Mouse (Mus musculus): ENCODE results near the gene Pla2g15. TPM values are rescaled to one million over a fixed set of nuclear protein-coding genes. Genes with fewer than 3 reads are reported as not detected.

Gene Pla2g15
- total and polyA plus RNA-seq, 3 experiments = 6.5 to 8.6 (median 8.0) TPM

DNA sequence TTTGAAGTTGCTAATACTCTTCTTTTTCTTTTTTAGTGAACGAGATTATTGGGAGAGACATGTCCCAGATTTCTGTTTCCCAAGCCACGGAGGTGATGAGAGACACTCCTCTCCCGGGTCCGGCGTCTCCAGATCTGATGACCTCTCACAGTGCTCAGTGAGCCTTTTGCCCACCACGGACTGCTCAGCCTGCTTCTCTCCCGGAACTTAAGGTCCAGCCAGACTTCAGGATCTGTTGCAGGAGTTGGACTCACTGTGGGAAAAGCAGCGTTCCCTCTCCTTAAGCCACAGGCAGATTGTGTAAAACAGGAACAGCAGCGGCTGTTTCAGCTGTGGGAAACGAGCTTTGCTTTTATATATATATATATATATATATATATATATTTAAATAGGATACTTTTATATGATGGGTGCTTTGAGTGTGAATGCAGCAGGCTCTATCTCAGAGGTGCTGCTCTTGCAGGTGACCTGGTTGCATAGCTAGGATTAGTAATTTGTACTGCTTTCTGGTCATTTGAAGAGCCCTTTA is 22.3 kb upstream of the Pla2g15 start:
- whole genome bisulfite sequencing = 89% methylated on average over 10 of the region's 10 CpGs
- no peaks in the 10 kb centered on the region; the same call in 1 of the 2 replicates for H3K36me3 ChIP-seq (ENCODE audit: control insufficient read depth, insufficient read depth, low read length)
- no peak overlapping the region for H3K9ac ChIP-seq (ENCODE audit: low read depth, low read length)
- H3K4me1 ChIP-seq (ENCODE audit: control insufficient read depth, insufficient read depth, low read length) = no peaks in the 10 kb centered on the region
- H3K27ac ChIP-seq = no peak overlapping the region
- no peaks in the 10 kb centered on the region for H3K27me3 ChIP-seq (ENCODE audit: control insufficient read depth, insufficient read depth, low read length)
- DNase-seq = peak; percentile 20 to 32
- intact Hi-C loops (cut with DNase I) = no loop called here
- H3K4me3 ChIP-seq = no peak overlapping the region
- TF ChIP-seq EP300 (IDR thresholded peaks at IDR 0.05; ENCODE audit: insufficient read depth, low read depth, low read length) (no peak), CTCF (IDR thresholded peaks at IDR 0.05) (no peak), POLR2A (IDR thresholded peaks at IDR 0.05; ENCODE audit: insufficient read depth, low read depth, low read length) (no peak)
- H3K79me2 ChIP-seq (replicated peaks; ENCODE audit: control insufficient read depth, insufficient read depth, low read length) = no peaks in the 10 kb centered on the region

DNA sequence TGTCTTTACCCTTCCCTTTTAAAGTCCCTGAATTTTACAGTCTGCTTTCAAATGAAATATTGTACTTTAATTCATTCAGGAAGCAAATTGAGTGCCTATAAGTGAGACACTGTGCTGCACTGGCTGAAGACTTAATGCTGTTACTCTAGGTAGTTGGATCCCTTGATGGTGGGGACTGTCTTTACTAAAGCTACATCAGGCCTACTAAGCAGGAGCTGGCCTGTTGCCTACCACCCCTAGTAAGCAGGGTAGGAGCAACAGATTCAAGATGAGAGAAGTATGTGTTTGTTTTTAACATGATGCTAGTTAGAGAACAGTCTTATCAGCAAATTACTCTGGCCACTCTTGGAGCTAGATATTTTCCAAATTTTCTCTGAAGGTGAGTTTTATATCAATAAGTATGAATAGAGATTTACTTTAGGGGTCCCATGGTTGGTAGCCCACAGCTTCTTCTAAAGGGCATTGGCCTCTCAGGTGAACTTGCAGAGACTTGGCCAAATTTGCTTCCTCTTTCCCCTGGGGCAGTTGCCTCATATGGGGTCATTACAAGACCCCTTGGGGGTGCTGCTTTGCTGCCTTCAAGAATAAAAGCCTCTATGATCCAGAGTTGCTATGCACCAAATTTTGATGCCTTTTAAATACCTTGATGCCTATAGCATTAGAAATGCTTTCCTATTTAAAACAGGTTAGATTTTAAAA is 20.8 kb upstream of the Pla2g15 start:
- Histone ChIP-seq H3K4me3 (no peak overlapping the region), H3K27ac (no peak overlapping the region), H3K4me1 (ENCODE audit: control insufficient read depth, insufficient read depth, low read length) (no peaks in the 10 kb centered on the region), H3K79me2 (replicated peaks; ENCODE audit: control insufficient read depth, insufficient read depth, low read length) (no peaks in the 10 kb centered on the region), H3K36me3 (ENCODE audit: control insufficient read depth, insufficient read depth, low read length) (no peaks in the 10 kb centered on the region; the same call in 1 of the 2 replicates), H3K27me3 (ENCODE audit: control insufficient read depth, insufficient read depth, low read length) (no peaks in the 10 kb centered on the region), H3K9ac (ENCODE audit: low read depth, low read length) (no peak overlapping the region)
- TF ChIP-seq EP300 (IDR thresholded peaks at IDR 0.05; ENCODE audit: insufficient read depth, low read depth, low read length) (no peak), CTCF (IDR thresholded peaks at IDR 0.05) (no peak), POLR2A (IDR thresholded peaks at IDR 0.05; ENCODE audit: insufficient read depth, low read depth, low read length) (no peak)
- intact Hi-C loops (cut with DNase I) = no loop called here
- no peak for DNase-seq

DNA sequence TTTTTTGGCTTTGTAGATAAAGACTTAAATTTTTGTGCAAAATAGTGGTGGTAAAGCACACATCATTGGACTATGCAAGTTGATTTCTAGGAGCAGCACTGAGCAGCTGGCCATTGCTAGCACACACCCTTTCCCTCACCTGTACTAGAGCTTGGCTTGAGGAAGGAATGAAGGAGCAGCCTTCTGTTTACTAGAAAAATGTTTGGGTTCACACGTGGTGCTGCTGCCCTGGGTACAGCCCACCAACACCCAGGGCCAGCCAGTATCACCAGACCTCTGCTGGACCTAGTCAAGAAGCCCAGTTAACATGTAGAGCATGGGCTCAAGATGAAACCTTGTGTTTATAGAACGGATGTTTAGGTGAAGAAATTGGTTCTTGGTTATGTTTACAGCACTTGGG is 20.2 kb upstream of the Pla2g15 start:
- no peaks in the 10 kb centered on the region for H3K4me1 ChIP-seq (ENCODE audit: control insufficient read depth, insufficient read depth, low read length)
- no peaks in the 10 kb centered on the region; the same call in 1 of the 2 replicates for H3K36me3 ChIP-seq (ENCODE audit: control insufficient read depth, insufficient read depth, low read length)
- H3K4me3 ChIP-seq = no peak overlapping the region
- no peak for DNase-seq
- TF ChIP-seq CTCF (IDR thresholded peaks at IDR 0.05) (no peak), EP300 (IDR thresholded peaks at IDR 0.05; ENCODE audit: insufficient read depth, low read depth, low read length) (no peak), POLR2A (IDR thresholded peaks at IDR 0.05; ENCODE audit: insufficient read depth, low read depth, low read length) (no peak)
- no peak overlapping the region for H3K27ac ChIP-seq
- WGBS = 90% methylated on average over 2 of the region's 2 CpGs
- no peak overlapping the region for H3K9ac ChIP-seq (ENCODE audit: low read depth, low read length)
- no peaks in the 10 kb centered on the region for H3K27me3 ChIP-seq (ENCODE audit: control insufficient read depth, insufficient read depth, low read length)
- no peaks in the 10 kb centered on the region for H3K79me2 ChIP-seq (replicated peaks; ENCODE audit: control insufficient read depth, insufficient read depth, low read length)
- intact Hi-C loops (cut with DNase I) = no loop called here

DNA sequence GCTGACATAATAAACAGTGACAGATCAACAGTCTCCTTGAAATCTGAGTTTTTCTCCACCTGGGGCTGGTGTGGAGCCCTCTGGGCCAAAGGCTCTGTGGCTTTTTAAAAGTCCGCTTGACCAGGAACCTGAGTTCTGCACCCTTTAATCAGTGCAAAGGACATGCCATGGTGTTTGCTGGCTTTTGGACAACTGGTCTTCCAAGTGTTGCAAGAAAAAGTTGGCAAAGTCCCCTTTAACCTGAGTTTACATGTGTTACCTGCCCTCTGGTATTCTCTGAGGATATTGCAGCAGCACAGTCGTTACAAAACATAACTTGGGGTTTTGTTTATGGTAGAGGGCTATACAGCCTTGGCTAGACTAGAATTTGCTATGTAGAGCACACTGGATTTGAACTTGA is 19.7 kb upstream of the Pla2g15 start:
- Histone ChIP-seq H3K36me3 (ENCODE audit: control insufficient read depth, insufficient read depth, low read length) (no peaks in the 10 kb centered on the region; the same call in 1 of the 2 replicates), H3K4me1 (ENCODE audit: control insufficient read depth, insufficient read depth, low read length) (no peaks in the 10 kb centered on the region), H3K27ac (no peak overlapping the region), H3K4me3 (no peak overlapping the region), H3K9ac (ENCODE audit: low read depth, low read length) (no peak overlapping the region), H3K79me2 (replicated peaks; ENCODE audit: control insufficient read depth, insufficient read depth, low read length) (no peaks in the 10 kb centered on the region), H3K27me3 (ENCODE audit: control insufficient read depth, insufficient read depth, low read length) (no peaks in the 10 kb centered on the region)
- WGBS = 84% methylated on average over 2 of the region's 2 CpGs
- DNase-seq = no peak
- intact Hi-C loops (cut with DNase I) = no loop called here
- no peak for TF ChIP-seq POLR2A (IDR thresholded peaks at IDR 0.05; ENCODE audit: insufficient read depth, low read depth, low read length)
- no peak for TF ChIP-seq EP300 (IDR thresholded peaks at IDR 0.05; ENCODE audit: insufficient read depth, low read depth, low read length)
- no peak for TF ChIP-seq CTCF (IDR thresholded peaks at IDR 0.05)

GRCm38 (mm10) chr8:106131021-106131420 is 19.2 kb upstream of the Pla2g15 start:
- intact Hi-C loops (cut with DNase I) = no loop called here
- DNase-seq = no peak
- Histone ChIP-seq H3K4me1 (ENCODE audit: control insufficient read depth, insufficient read depth, low read length) (no peaks in the 10 kb centered on the region; the same call in 1 of the 2 replicates), H3K27me3 (ENCODE audit: control insufficient read depth, insufficient read depth, low read length) (peaks cover 5% of the 10 kb centered on the region), H3K4me3 (no peak overlapping the region), H3K79me2 (replicated peaks; ENCODE audit: control insufficient read depth, insufficient read depth, low read length) (no peaks in the 10 kb centered on the region), H3K36me3 (ENCODE audit: control insufficient read depth, insufficient read depth, low read length) (no peaks in the 10 kb centered on the region; the same call in 1 of the 2 replicates), H3K9ac (ENCODE audit: low read depth, low read length) (no peak overlapping the region), H3K27ac (no peak overlapping the region)
- TF ChIP-seq CTCF (IDR thresholded peaks at IDR 0.05) = no peak
- no peak for TF ChIP-seq EP300 (IDR thresholded peaks at IDR 0.05; ENCODE audit: insufficient read depth, low read depth, low read length)
- no peak for TF ChIP-seq POLR2A (IDR thresholded peaks at IDR 0.05; ENCODE audit: insufficient read depth, low read depth, low read length)
- 92% methylated on average over 4 of the region's 4 CpGs for WGBS
